Mouse (Mus musculus) fat pad, adult 2 months (tissue): ENCODE results near the gene Rims3.

Experiments used
- DNase-seq: peaks from one replicate; pipeline ENCODE4 v3.0.0-alpha.2; 2011; ENCODE audit warnings: low read depth, low spot score; ENCODE audit errors: extremely low read depth

The Rims3 gene

DNA sequence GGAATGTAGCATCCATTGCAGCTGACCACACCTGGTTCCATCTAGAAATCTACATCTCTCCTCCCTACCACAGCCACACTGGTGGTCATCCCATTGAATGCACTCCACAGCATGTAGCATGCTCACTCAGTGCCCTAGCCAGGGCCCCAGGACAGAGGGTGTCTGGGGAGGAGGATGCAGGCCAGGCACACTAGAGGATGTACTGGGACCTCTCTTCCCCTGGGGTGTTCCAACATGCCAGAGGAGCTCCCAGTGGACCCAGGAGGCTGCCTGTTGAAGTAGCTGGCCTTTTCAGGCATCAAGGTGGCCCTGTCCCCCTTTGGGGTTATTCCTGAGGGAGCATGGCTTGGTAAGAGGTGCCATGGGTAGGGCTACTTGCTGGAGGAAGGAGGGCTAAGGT lies 37.3 kb downstream of the Rims3 start:
- no peak for DNase-seq

DNA sequence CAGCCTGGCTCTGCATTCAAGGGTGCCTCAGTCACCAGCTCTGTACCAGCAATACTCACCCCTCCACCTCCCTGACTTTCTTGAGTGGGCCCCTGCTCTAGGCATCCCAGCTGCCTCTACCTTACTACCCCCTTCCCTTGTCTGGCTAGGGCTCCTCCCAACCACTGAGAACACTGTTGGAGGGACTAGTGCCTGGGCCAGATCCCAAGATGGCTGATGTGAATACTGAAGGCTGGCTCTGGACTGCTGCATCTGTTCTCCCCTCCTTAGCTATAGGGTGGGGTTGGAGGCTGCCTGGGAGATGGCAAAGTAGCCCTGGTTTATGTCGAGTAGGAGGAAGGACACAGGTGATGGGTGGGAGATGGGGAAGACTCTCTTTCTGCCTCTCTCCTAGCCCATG lies 37.9 kb downstream of the Rims3 start:
- DNase-seq = no peak

- no peak for DNase-seq
Measured at GRCm38 (mm10) chr4:120893656-120894401, 39.2 kb downstream of the Rims3 start.

DNA sequence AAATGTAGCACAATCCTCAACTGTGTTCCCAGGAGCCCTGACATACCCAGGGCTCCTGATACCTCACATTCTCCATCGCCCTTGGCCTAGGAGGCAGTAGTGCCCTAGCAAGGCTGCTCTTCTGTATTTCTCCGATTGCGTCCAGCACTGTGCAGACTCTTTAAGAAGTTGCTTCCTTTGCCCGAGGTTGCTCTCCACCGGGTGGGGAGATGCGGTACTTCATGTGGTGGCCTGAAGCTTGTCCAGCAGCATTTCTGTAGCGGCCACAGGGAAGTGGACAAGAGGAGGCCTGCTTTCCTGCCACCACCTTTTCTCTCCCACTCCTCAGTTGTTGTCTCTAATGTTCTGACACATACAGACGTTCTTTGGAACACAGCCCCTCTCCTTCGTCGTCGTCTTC lies 40.0 kb downstream of the Rims3 start:
- DNase-seq = no peak

DNA sequence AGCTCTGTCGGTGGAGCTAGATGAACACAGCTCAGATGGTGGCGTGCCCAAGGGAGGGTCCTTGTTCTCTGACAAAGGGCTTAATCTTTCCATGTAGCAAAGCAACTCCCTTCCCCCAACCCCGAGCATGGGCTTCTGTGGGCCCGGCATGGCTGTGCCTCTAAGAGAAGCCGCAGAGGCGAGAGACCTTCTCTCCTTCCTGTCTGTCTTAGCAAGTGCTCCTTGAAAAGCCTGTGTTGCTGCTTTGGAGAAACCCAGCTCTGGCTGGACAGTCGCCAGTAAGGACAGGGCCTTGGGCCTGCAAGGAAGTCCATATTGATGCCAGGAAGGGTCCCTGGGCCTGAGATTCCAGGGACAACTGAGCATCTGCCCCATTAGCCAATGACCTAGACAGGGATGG lies 40.6 kb downstream of the Rims3 start:
- no peak for DNase-seq

DNA sequence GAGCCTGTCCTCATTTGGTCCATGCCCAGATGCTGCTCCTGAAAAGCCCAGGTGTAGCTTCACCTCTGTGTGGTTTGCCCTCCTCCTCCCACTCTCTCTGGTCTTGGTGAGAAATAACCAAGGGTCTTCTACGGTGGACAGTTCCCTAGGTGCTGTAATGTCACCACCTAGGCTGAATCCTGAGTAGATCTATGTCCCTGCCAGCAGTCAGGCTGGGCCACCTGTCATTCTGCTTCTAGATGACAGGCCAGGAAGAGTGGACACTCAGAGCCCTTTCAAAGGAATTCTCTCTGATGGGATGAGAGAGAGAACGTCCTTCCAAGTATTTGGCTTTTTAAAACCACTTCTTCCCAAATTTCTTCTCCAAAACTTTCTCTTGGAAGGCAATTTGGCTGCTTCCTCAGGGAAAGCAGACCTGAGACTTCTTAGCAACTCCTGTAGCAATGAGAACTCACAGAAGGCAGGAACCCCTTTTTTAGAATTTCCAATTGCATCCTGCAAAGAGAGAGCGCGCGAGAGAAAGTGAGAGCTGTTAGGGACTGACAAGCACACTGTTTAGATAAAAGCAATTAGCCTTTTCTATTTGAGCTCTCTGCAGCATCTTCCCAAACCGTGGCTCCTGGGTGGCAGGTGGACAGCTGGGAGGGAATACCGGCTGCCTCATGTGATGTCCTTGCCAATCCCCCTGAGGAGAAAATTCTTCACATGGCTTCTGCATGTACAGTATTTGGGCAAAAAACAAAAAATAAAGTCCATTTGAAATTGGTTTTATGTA lies 41.4 kb downstream of the Rims3 start:
- no peak for DNase-seq

DNA sequence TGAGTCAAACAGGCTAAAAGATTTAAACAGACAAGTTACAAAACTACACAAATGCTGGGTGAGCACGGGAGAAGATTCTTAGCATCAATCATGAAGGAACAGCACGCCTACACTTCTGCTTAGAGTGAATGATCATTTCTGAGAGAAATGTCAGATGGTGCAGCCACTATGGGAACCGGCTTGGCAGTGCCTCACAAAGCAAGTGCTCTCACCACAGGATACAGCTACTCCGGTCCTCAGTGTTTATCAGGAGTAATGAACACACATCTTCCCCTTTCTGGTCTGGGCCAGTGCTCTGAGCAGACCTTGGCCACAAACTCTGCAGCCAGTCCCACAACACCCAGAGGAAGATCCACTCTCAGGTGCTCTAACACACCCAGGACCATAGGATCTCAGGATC lies 49.9 kb downstream of the Rims3 start:
- DNase-seq = no peak

DNA sequence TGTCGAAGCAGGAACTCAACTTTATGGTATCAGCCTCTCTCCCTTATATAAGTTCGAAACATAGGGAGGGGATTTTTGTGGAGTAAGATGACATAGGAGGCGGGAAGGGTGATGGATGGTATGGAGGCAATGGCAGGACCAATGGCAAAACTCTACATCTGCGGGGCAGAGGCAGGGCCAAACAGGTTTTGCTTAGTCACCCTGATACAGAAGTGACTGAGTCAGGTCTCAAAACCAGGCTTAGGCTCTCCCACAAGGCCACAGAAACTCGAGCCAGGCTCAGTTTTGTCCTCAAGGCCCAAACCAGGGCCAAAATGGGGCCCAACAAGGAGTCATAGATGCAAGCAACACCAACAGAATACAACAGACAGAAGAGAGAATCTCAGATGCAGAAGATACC lies 51.0 kb downstream of the Rims3 start:
- no peak for DNase-seq

DNA sequence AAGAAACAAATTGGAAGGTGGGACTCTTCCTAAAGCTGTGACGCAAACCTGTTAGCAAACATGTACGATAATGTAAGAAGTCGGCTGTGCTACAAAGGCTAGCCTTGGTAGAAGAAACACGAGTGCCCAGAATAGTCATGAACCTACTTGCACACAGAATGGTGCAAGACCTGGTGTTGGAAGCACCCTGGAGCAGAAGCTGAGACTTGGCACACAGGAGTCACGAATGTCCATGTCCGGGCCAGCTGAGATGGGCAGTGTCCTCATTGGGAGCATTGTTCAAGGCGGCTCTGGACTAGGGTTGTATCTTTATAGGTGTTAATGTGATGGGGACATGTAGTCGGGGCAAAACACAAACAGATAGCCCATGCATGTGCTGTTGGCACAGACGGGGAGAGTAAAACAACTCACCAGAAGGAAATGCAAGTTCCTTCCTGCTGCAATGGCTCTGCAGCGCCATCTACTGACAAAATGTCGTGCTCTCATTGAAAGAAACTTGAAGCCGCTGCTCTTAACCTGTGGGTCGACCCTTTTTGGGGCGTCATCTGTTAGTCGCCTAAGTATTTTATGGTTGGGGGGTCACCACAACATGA lies 55.0 kb downstream of the Rims3 start:
- DNase-seq = no peak

- DNase-seq = no peak
Measured at GRCm38 (mm10) chr4:120911086-120911485, 56.5 kb downstream of the Rims3 start.

GRCm38 (mm10) chr4:120912866-120913265 lies 58.2 kb downstream of the Rims3 start:
- no peak for DNase-seq

- no peak for DNase-seq
Measured at GRCm38 (mm10) chr4:120913443-120913842, 58.8 kb downstream of the Rims3 start.

DNA sequence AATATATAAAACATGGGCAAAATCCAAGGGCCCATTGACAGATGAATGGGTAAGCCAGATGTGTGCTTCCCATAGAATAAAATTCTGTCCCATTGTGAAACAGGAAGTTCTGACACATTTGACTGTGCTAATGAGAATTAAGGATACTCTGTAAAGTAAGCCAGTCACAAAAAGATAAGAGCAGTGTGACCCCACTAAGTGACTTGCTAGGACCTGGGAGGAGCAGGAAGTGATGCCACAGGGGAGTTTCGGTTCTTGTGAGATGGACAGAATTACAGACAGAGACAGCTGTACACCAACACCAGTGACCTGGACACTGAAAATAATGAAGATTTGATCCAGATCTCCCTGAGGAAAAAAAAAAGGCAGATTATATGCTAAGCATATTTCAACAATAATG lies 59.2 kb downstream of the Rims3 start:
- no peak for DNase-seq

DNA sequence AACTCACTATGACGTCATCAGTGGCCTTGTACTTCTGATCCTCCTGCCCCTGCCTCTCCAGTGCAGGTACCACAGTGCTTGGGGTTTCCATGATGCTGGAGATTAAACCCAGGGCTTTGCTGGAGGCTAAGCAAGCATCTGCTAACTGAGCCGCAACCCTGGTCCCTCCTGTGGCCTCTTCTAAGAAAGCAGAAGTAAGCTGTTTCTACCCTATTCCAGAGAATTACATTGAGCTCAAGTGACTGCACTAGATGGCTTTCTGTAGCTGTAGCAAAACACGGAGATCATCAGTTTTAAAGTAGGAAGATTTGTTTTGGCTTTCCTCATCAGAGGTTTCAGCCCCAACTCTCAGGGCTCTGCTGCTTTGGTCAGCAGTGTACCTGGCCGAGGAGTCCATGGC lies 59.9 kb downstream of the Rims3 start:
- no peak for DNase-seq

GRCm38 (mm10) chr4:120921461-120921860 lies 66.8 kb downstream of the Rims3 start:
- DNase-seq = no peak

- peak; percentile 34 for DNase-seq
Measured at GRCm38 (mm10) chr4:120924554-120925299, 70.1 kb downstream of the Rims3 start, which contains the start of gene Exo5. Gene Exo5 (minus strand): TSS chr4:120925017.

GRCm38 (mm10) chr4:120925386-120925785 lies 70.8 kb downstream of the Rims3 start:
- DNase-seq = no peak

DNA sequence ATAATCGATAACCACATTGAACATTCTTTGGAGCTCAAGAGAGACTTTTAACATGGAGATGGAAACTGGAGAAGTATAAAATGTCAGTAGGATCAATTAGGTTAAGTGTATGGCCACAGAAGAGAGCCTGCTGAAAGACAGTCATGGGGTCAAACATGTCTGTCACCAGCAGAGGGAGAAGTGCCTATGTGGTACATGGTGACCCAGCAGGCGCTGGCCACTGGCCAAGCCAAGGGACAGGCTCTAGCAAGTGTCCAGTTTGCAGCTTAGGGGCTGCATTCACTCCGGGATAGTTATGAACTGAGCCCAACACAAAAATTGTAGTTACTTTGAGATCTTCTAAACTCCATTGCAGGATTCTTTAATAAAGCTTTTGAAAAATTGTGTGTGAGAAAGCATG lies 74.1 kb downstream of the Rims3 start:
- DNase-seq = no peak

GRCm38 (mm10) chr4:120930736-120931135 lies 76.1 kb downstream of the Rims3 start:
- no peak for DNase-seq

DNA sequence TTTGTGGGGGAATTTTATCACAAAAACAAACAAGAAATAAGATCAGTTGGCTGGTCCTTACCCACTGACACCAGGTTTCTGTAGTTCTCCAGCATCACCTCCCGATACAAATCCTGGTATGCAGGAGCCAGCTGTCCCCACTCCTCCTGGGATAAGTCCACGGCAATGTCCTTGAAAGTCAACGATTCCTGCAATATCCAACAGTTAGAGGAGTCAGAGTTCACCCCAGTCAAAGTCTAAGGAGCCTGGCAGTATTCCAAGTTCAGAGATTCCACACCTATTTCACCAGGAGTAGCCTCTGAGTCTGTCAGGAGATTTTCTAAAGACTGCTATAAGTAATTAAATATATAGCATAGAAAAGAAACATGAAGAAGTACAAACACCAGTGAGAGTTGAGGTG lies 80.4 kb downstream of the Rims3 start:
- DNase-seq = no peak
